Mouse (Mus musculus): ENCODE data around the gene Nlrp4e. TPM values are rescaled to one million over a fixed set of nuclear protein-coding genes. Genes with fewer than 3 reads are reported as not detected.

The Nlrp4e gene
- not detected in 2 replicates for polyA plus RNA-seq (2012; rRNA removed)

DNA sequence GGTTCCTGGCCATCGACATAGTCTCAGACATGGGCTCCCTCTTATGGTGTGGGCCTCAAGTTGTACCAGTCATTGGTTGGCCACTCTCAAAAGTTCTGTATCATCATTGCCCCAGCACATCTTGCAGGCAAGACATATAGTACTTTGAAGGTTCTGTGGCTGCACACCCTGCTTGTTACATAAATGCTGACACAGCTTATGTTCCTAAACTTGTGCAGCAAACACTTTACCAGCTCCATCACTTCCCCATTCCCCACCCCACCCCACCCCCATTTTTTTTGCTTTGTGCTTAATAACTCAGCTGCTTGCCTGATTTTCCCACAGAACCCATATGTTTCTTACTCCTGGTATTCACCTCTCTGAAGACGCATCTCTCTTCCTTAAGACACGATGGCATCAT is at the start of gene Nlrp4e:
Gene Nlrp4e (plus strand): TSS at position 301 of the 400 bp plus-strand sequence.

DNA sequence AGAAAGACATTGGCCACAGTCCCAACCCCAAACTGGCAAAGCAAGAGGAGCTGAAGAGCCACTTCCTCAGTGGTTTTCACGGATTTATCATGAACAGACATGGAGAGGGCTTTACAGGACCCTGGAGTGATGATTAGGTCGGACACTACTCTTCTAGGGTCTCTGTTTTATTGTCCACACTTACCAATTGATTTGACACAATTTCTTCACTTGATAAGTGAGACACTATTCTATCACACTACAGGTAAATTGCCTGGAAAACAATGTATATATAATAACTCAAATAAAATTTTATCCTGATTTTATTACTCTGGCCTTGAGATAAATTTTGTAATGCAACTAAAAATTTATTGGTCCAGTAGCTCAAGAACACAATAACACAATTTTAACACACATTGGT is 49.4 kb upstream of the Nlrp4e start, which contains the start of gene Vmn1r166:
Gene Vmn1r166 (minus strand): TSS at position 101 of the 400 bp plus-strand sequence.

DNA sequence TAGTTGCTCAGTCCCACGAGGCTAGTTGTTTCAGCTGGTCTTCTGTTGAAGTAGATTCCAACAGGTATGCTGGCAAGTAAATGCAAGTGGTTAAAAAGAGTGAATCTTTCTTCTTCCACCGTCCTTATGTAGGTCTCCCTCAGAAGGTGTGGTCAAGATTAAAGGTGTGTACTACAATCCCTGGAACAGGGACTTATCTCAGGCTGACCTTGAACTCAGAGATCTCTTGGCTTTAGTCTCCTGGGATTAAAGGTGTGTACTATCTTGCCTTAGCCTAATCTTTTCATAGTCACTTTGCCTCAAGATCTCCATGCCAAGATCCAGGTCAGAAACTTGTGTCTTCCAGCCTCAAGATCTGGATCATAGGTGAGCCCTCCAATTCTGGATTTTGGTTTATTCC is 22.2 kb upstream of the Nlrp4e start, which contains the start of gene Gm6902:
Gene Gm6902 (minus strand): TSS at position 101 of the 400 bp plus-strand sequence.

DNA sequence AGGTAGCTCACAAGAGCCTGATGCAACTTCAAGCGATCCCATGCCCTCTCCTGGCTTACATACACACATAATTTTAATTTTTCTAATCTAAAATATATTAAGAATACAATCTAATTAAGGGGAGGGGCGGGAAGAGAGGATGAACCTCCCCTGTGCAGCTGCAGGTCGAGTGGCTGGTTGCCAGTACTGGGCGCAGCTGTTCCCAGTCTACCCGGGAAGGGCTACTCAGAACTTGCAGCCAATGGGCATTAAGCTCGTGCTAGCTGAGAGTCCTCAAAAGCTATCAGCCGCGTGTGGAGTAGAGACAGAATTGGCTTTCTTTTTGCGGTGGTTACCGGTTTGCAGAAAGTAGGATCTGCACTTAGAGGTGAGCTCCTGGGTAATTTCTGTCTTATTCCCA is 84.6 kb downstream of the Nlrp4e start, which contains the start of gene Nlrp5:
Gene Nlrp5 (plus strand): TSS at position 301 of the 400 bp plus-strand sequence.

Other genes starting within 250 kb of the Nlrp4e start
- gene Vmn1r163, start 245.7 kb upstream of the Nlrp4e start, polyA plus RNA-seq (2012; rRNA removed): not detected in 2 replicates
- gene Gm8720, start 233.7 kb upstream of the Nlrp4e start, polyA plus RNA-seq (2012; rRNA removed): not detected in 2 replicates
- gene Gm10662, start 156.7 kb upstream of the Nlrp4e start, polyA plus RNA-seq (2012; rRNA removed): not detected in 2 replicates
- not detected in 2 replicates for gene Vmn1r165, start 83.9 kb upstream of the Nlrp4e start, polyA plus RNA-seq (2012; rRNA removed)
- not detected in 2 replicates for gene Vmn1r166, start 49.5 kb upstream of the Nlrp4e start, polyA plus RNA-seq (2012; rRNA removed)
- gene Gm6902, start 22.3 kb upstream of the Nlrp4e start, polyA plus RNA-seq (2012; rRNA removed): not detected in 2 replicates
- not detected in 2 replicates for gene Nlrp5, start 84.7 kb downstream of the Nlrp4e start, polyA plus RNA-seq (2012; rRNA removed)
- gene Vmn1r167, start 206.0 kb downstream of the Nlrp4e start, polyA plus RNA-seq (2012; rRNA removed): not detected in 2 replicates
- not detected in 2 replicates for gene Vmn1r168, start 238.5 kb downstream of the Nlrp4e start, polyA plus RNA-seq (2012; rRNA removed)

Data from stomach, adult 2 months (tissue).